Mouse (Mus musculus): ENCODE measurements at regions not wholly inside any gene's neighbourhood (a gene's known extent, or its start where the extent isn't known, plus 50 kb on each side); places are given as distances from the start of the nearest gene placed in this dataset.

DNA sequence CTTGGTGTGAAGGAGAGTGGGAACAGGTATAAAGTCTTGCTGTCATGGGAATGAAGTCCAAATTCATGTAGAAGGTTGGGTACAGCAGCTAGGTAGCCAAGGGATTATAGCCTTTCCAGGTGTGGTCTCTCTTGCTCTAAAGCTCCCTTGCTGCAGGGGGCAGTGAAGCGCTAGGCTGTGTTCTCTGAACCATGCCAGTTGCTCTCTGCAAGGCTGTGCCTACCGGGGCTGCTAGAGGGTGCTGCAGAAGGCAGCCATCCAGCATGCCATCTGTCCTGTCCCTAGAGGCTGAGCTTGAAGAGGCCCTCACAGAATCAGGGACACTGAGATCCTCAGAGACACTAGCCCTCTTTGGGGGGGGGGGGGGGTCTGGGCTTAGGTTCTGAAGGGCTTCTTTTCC, 50.6 kb upstream of the Shank2 start:
- DNase-seq, result peak; percentile 57
